Mouse (Mus musculus): ENCODE data around the gene Cntnap2.

DNA sequence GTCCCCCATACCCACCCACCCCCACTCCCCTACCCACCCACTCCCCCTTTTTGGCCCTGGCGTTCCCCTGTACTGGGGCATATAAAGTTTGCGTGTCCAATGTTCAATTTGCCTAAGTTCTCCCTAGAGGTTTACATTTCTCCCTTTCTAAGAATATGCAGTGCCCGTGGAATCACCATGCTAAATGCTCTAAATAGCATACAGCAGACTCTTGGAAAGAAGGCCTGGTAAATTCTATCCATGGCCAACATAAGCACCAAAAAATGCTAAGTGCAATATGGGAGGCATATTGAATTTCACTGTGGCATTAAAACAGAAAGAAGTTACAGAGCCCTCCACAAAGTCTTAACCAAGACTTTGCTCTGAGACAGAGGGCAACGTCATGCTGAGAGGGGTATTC, 177.4 kb downstream of the Cntnap2 start:
- no peak for TF ChIP-seq CTCF (conservative IDR thresholded peaks at IDR 0.05; ENCODE audit: low read length)
- TF ChIP-seq POU5F1 (IDR thresholded peaks at IDR 0.05; ENCODE audit: borderline replicate concordance, low read length) = no peak
- no peak for TF ChIP-seq NANOG (IDR thresholded peaks at IDR 0.05; ENCODE audit: borderline replicate concordance, low read length)
